Mouse (Mus musculus): Measurements from ENCODE around the gene Wdr76. TPM values are rescaled to one million over a fixed set of nuclear protein-coding genes. Genes with fewer than 3 reads are reported as not detected.
A peak's percentile ranks its signal among the peaks of the same experiment; 100 is the strongest.
"Not testable (repeated sequence)": the region's sequence is repeated elsewhere in the genome, so short reads cannot be mapped to it uniquely, and the experiment has no call there.

Gene Wdr76
- polyA plus RNA-seq, 1 experiment: 3.0 TPM

DNA sequence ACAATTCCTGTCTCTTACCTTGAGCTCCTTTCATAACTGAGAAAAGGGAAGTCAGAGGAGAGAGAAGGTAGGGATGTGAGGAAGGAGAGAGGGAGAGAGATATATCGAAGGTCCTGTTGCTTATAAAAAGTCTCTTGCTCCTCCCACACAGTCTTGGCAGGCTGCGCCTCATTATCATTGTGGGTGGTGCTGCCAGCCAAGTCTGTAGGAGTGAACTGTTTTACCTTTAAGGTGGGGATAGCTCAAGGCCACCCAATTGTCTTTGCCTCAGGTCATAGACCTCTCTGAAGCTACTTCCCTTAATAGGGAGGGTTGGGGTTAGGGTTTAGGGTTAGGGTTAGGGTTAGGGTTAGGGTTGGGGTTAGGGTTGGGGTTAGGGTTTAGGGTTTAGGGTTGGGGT lies 15.5 kb downstream of the Wdr76 start:
- no peaks in the 10 kb centered on the region for H3K4me1 ChIP-seq (ENCODE audit: control insufficient read depth, insufficient read depth, low read length)
- WGBS: 79% methylated on average over 2 of the region's 2 CpGs
- no peak for DNase-seq
- H3K4me3 ChIP-seq (replicated peaks; ENCODE audit: extremely low read depth, low read depth, low read length): no peak overlapping the region
- TF ChIP-seq CTCF (IDR thresholded peaks at IDR 0.05; ENCODE audit: insufficient read depth, low read length) (no peak), POLR2A (IDR thresholded peaks at IDR 0.05; ENCODE audit: borderline replicate concordance, extremely low read depth, low read depth, low read length) (no peak)

DNA sequence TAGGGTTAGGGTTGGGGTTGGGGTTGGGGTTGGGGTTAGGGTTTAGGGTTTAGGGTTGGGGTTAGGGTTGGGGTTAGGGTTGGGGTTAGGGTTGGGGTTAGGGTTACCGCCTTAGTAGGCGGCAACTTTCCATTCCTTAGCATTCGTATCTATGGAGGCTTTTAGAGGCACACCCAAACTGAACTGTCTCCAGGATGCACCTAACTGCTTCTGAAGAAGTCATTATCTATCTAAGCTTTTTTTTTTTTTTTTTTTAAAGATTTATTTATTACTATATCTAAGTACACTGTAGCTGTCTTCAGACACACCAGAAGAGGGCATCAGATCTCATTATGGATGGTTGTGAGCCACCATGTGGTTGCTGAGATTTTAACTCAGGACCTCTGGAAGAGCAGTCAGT lies 16.3 kb downstream of the Wdr76 start:
- 98% methylated on average over 3 of the region's 3 CpGs for WGBS
- H3K4me3 ChIP-seq (replicated peaks; ENCODE audit: extremely low read depth, low read depth, low read length); DNase-seq; H3K4me1 ChIP-seq (ENCODE audit: control insufficient read depth, insufficient read depth, low read length): not testable (repeated sequence)

DNA sequence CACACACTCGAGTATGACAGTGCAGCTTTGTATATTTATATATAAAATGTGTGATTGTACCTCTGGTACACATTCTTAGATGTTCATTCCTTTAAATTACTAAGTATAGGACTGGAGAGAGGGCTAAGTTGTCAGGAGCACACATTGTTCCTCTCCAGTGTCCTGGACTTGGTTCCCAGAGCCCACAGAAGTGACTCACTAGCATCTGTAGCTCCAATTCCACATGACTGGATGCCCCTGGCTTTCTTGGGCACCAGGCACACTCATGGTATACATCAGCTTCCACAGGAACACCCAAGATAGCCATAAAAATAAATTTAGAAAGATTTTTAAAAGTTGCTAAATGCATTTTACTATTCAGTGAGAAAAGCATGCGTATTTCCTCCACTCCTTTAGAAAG lies 18.5 kb downstream of the Wdr76 start:
- H3K4me1 ChIP-seq (ENCODE audit: control insufficient read depth, insufficient read depth, low read length): no peaks in the 10 kb centered on the region
- no peak for TF ChIP-seq CTCF (IDR thresholded peaks at IDR 0.05; ENCODE audit: insufficient read depth, low read length)
- no peak for TF ChIP-seq POLR2A (IDR thresholded peaks at IDR 0.05; ENCODE audit: borderline replicate concordance, extremely low read depth, low read depth, low read length)
- 86% methylated on average over 2 of the region's 2 CpGs for WGBS
- DNase-seq: no peak
- no peak overlapping the region for H3K4me3 ChIP-seq (replicated peaks; ENCODE audit: extremely low read depth, low read depth, low read length)

DNA sequence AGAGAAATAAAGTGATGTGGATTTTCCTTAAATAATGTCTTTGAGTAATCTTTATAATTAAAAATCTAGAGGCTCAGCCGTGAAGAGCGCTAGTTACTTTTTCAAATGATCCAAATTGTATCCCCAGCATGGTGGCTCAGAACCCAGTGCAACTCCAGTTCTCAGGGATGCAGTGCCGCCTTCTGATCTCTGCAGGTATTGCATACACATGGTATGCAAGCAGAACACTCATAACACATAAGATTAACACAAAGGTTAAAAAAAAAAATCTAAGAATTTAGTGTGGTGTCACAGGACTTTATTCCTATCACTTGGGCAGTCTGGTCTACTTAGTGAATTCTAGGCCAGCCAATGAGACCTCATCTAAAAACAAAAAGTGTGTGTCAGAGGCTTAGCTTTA lies 38.3 kb downstream of the Wdr76 start:
- Histone ChIP-seq H3K4me1 (ENCODE audit: control insufficient read depth, insufficient read depth, low read length) (no peaks in the 10 kb centered on the region), H3K4me3 (replicated peaks; ENCODE audit: extremely low read depth, low read depth, low read length) (no peak overlapping the region)
- no peak for TF ChIP-seq POLR2A (IDR thresholded peaks at IDR 0.05; ENCODE audit: borderline replicate concordance, extremely low read depth, low read depth, low read length)
- 0 out of 2 replicates have a peak, but pooled peaks have one; percentile 3 for TF ChIP-seq CTCF (IDR thresholded peaks at IDR 0.05; ENCODE audit: insufficient read depth, low read length)
- 94% methylated on average over 3 of the region's 3 CpGs for WGBS
- no peak for DNase-seq

DNA sequence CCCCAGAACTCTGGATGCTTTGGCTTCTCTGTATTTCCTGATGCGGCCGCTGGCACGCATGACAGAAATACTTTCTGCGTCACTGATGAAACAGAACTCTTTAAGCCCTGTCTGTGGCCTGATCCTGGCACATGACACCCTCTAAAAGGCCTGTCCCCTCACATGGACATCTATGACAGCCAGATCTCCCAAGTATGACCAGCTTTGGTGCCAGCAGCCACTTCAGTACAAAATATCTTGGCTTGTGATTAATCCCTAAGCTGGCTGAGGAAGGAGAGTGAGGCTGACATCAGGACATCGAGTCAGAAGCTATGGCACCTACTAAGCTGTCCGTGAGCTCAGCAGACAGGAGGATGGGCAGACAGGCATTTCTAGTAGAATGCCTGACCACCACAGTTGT lies 43.1 kb downstream of the Wdr76 start:
- no peak for DNase-seq
- Histone ChIP-seq H3K4me1 (ENCODE audit: control insufficient read depth, insufficient read depth, low read length) (no peaks in the 10 kb centered on the region), H3K4me3 (replicated peaks; ENCODE audit: extremely low read depth, low read depth, low read length) (no peak overlapping the region)
- TF ChIP-seq POLR2A (IDR thresholded peaks at IDR 0.05; ENCODE audit: borderline replicate concordance, extremely low read depth, low read depth, low read length) (no peak), CTCF (IDR thresholded peaks at IDR 0.05; ENCODE audit: insufficient read depth, low read length) (no peak)
- 86% methylated on average over 6 of the region's 6 CpGs for WGBS

DNA sequence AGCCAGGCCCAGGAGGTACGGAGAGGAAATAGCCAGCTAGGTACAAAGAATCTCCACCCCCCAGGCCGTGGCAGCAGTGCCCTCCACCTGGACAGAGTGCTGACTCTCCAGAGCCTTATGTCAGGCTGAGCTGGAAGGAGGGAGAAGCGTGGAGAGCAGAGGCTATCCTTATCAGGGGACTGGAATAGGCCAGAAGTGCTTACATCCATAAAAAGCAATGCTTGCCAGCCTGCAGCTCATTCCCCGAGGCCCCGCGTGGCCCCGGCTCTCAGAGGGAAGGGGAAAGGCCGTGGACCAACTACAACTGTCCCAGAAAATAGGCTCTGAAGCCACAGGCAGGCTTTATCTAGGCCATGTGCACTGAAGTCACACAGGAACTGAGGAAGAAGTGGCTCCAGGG lies 44.7 kb downstream of the Wdr76 start:
- H3K4me3 ChIP-seq (replicated peaks; ENCODE audit: extremely low read depth, low read depth, low read length): no peak overlapping the region
- H3K4me1 ChIP-seq (ENCODE audit: control insufficient read depth, insufficient read depth, low read length): no peaks in the 10 kb centered on the region
- DNase-seq: no peak
- WGBS: 75% methylated on average over 8 of the region's 8 CpGs
- TF ChIP-seq POLR2A (IDR thresholded peaks at IDR 0.05; ENCODE audit: borderline replicate concordance, extremely low read depth, low read depth, low read length) (no peak), CTCF (IDR thresholded peaks at IDR 0.05; ENCODE audit: insufficient read depth, low read length) (no peak)

DNA sequence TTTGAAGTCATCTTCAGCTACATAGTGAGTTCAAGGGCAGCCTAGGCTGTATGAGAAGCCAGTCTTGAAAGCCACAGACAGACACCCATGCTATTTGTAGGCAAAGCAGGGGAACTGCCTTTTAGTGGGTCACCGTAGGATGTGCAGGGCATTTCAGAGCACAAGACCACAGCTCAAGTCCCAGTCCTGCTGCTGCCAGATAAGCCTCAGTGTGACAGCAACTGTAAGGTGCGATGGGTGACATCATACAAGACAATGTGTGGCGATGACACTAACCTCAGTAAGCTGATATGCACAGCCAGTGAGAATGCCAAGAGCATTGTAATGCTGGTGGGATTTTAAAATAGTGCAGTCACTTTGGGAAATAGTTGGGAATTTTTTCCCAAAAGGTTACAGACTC lies 56.6 kb downstream of the Wdr76 start:
- WGBS: 81% methylated on average over 3 of the region's 3 CpGs

DNA sequence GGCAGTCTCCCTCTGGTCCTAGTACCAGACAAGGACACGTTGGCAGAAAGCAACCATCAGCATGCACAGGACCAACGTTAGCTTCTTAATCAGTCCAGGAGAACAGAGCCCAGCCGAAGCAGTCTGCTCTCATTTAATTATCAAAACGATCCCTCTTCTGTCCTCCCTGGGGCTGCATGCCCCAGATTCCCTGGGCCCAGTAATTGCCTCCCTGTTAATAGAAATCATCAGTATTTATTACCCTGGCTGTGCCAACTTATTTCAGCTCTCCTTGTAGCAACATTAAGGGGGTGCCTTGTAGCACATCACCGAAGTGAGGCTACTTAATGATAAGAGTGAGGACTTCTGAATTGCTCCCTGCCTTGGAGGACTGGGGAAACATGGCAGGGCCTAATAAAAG lies 59.4 kb downstream of the Wdr76 start:
- TF ChIP-seq CTCF (IDR thresholded peaks at IDR 0.05; ENCODE audit: insufficient read depth, low read length) (no peak), POLR2A (IDR thresholded peaks at IDR 0.05; ENCODE audit: borderline replicate concordance, extremely low read depth, low read depth, low read length) (no peak)
- WGBS: 74% methylated on average over 5 of the region's 5 CpGs
- no peaks in the 10 kb centered on the region for H3K4me1 ChIP-seq (ENCODE audit: control insufficient read depth, insufficient read depth, low read length)
- no peak overlapping the region for H3K4me3 ChIP-seq (replicated peaks; ENCODE audit: extremely low read depth, low read depth, low read length)
- DNase-seq: no peak

More for the DNA sequence above, 56.6 kb downstream of the Wdr76 start:
- TF ChIP-seq CTCF (IDR thresholded peaks at IDR 0.05; ENCODE audit: insufficient read depth, low read length): no peak
- TF ChIP-seq POLR2A (IDR thresholded peaks at IDR 0.05; ENCODE audit: borderline replicate concordance, extremely low read depth, low read depth, low read length): no peak
- Histone ChIP-seq H3K4me1 (ENCODE audit: control insufficient read depth, insufficient read depth, low read length) (no peaks in the 10 kb centered on the region), H3K4me3 (replicated peaks; ENCODE audit: extremely low read depth, low read depth, low read length) (no peak overlapping the region)
- no peak for DNase-seq

DNA sequence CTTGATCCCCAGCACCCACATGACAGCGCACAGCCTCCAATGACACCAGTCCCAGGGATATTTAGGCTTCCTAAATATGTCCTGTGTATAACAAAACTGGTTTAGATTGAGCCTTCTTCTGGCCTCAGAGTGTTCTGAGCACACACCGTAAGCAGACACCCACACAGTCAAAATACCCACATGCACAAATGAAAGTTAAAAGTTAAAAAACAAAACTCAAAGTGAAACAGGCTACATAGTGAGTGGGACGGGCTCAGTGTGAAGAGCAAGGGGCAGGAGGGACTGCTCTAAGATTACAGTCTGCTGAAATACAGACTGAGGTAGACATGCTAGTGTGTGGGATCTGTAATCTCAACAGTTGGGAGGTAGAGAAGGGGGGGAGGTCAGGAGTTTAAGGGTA lies 63.5 kb downstream of the Wdr76 start:
- WGBS: 80% methylated on average over 3 of the region's 3 CpGs
- Histone ChIP-seq H3K4me3 (replicated peaks; ENCODE audit: extremely low read depth, low read depth, low read length) (no peak overlapping the region), H3K4me1 (ENCODE audit: control insufficient read depth, insufficient read depth, low read length) (peaks cover 8% of the 10 kb centered on the region)
- TF ChIP-seq CTCF (IDR thresholded peaks at IDR 0.05; ENCODE audit: insufficient read depth, low read length) (no peak), POLR2A (IDR thresholded peaks at IDR 0.05; ENCODE audit: borderline replicate concordance, extremely low read depth, low read depth, low read length) (no peak)
- DNase-seq: no peak

DNA sequence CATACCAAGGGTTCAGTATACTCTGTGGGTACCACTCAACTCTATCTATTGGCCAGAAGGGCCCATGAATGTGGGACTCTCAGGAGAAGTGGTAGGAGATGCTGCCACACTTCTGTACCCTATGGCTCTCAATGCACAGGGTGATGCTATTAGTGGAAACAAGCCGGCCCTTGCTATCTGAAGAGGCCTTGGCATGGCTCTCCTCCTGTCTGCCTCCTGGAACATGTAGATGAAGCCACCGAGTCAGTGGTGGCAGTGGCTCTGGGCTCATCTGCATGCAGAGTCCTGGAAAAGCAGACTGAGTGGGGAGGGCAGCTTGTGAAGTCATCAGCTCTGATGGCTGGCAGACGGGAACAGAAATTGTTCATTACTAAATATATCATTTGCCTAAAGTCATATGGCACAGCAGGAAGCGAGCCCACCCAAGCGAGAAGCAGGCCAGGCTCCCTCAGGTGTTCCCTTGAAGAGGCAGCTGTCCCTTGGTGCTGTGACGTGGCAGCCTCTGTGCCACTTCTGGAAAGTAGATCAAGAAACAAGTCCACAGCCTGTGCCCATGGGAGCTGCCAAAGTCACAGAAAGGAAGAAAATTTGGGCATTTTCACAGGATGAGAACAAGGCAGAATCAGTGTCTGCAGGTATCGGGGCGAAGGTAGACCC lies 64.6 kb downstream of the Wdr76 start:
- Histone ChIP-seq H3K4me3 (replicated peaks; ENCODE audit: extremely low read depth, low read depth, low read length) (no peak overlapping the region), H3K4me1 (ENCODE audit: control insufficient read depth, insufficient read depth, low read length) (peaks cover 8% of the 10 kb centered on the region)
- no peak for TF ChIP-seq POLR2A (IDR thresholded peaks at IDR 0.05; ENCODE audit: borderline replicate concordance, extremely low read depth, low read depth, low read length)
- TF ChIP-seq CTCF (IDR thresholded peaks at IDR 0.05; ENCODE audit: insufficient read depth, low read length): no peak
- WGBS: 66% methylated on average over 8 of the region's 8 CpGs
- DNase-seq: no peak

All from lung, adult 2 months (tissue).